Mouse (Mus musculus) forebrain, embryonic 14.5 days (tissue): Measurements from ENCODE around the gene Cmklr1. TPM values are rescaled to one million over a fixed set of nuclear protein-coding genes. Genes with fewer than 3 reads are reported as not detected.

Source experiments
- ATAC-seq: fragments of 200-750 bp; cut with Nextera tagmentation; 2 replicates; pipeline ENCODE4 v1.8.0; 2017; ENCODE audit warnings: mild to moderate bottlenecking, moderate library complexity
- DNase-seq: peaks from one replicate; pipeline ENCODE4 v3.0.0-alpha.2; 2015; ENCODE audit warnings: low spot score
- H3K27ac ChIP-seq: fragments of 300-500 bp; sonication (generic); 2 replicates; pipeline ENCODE4 v1.5.1; 2014; ENCODE audit warnings: low read depth, mild to moderate bottlenecking, control low read depth, low read length, moderate library complexity
- H3K27me3 ChIP-seq: fragments of 300-500 bp; sonication (generic); replicated peaks from 2 replicates; pipeline ENCODE4 v1.6.1; 2014; ENCODE audit warnings: low read length, control low read depth, mixed read lengths; ENCODE audit not compliant: control insufficient read depth, insufficient read depth
- H3K36me3 ChIP-seq: fragments of 300-500 bp; sonication (generic); 2 replicates; pipeline ENCODE4 v1.6.1; 2014; ENCODE audit warnings: low read length, control low read depth; ENCODE audit not compliant: control insufficient read depth, insufficient read depth
- H3K4me1 ChIP-seq: fragments of 300-500 bp; sonication (generic); 2 replicates; pipeline ENCODE4 v1.6.1; 2014; ENCODE audit warnings: antibody characterized with exemption, low read length, control low read depth; ENCODE audit not compliant: control insufficient read depth, insufficient read depth
- H3K4me2 ChIP-seq: fragments of 300-500 bp; sonication (generic); 2 replicates; pipeline ENCODE4 v1.6.1; 2014; ENCODE audit warnings: mild to moderate bottlenecking, control low read depth, low read length
- H3K4me3 ChIP-seq: fragments of 300-500 bp; sonication (generic); 2 replicates; pipeline ENCODE4 v1.5.1; 2014; ENCODE audit warnings: low read depth, low read length, control low read depth
- H3K9ac ChIP-seq: fragments of 300-500 bp; sonication (generic); 2 replicates; pipeline ENCODE4 v1.6.1; 2014; ENCODE audit warnings: mild to moderate bottlenecking, low read length, control low read depth, moderate library complexity
- H3K9me3 ChIP-seq: fragments of 300-500 bp; sonication (generic); replicated peaks from 2 replicates; pipeline ENCODE4 v1.6.1; 2016; ENCODE audit warnings: low read length, control low read depth, mixed read lengths; ENCODE audit not compliant: control insufficient read depth
- whole genome bisulfite sequencing: fragments of 180-500 bp; shearing (Covaris S2); extraction: QIAGEN DNeasy Blood & Tissue Kit; methylation state at CpG from one replicate; pipeline ENCODE4 v1.1.7; 2014; 5-methylcytosine and 5-hydroxymethylcytosine counted together
- polyA plus RNA-seq: library from polyadenylated mRNA; unstranded; fragments of >200 nt; fragmentation: Nextera tagmentation; extraction: Ambion mirVana; gene quantifications from 2 replicates; pipeline ENCODE4 v1.2.1, GENCODE M21; 2014

Cmklr1 gene
- polyA plus RNA-seq, 1 experiment from 2014 or later, result 1.6 TPM

GRCm38 (mm10) chr5:113580801-113581200, 69.4 kb downstream of the Cmklr1 start:
- Histone ChIP-seq H3K36me3 (no peaks in the 10 kb centered on the region), H3K4me2 (no peak overlapping the region), H3K9ac (no peak overlapping the region), H3K9me3 (no peaks in the 10 kb centered on the region), H3K4me1 (peaks cover 7% of the 10 kb centered on the region), H3K27me3 (no peaks in the 10 kb centered on the region), H3K4me3 (no peak overlapping the region), H3K27ac (no peak overlapping the region)
- WGBS, result 65% methylated on average over 9 of the region's 9 CpGs
- no peak for ATAC-seq
- no peak for DNase-seq

- Histone ChIP-seq H3K9ac (no peak overlapping the region), H3K4me2 (no peak overlapping the region), H3K9me3 (no peaks in the 10 kb centered on the region), H3K4me3 (no peak overlapping the region), H3K4me1 (peaks cover 7% of the 10 kb centered on the region), H3K27ac (no peak overlapping the region), H3K36me3 (no peaks in the 10 kb centered on the region), H3K27me3 (no peaks in the 10 kb centered on the region)
- 46% methylated on average over 8 of the region's 8 CpGs for WGBS
- DNase-seq (peak; percentile 56), ATAC-seq (peak; percentile 13; the same call in 1 of the 2 replicates)
Measured at GRCm38 (mm10) chr5:113580248-113580647, 70.0 kb downstream of the Cmklr1 start.

- Histone ChIP-seq H3K27ac (no peak overlapping the region), H3K9ac (no peak overlapping the region)
Measured at GRCm38 (mm10) chr5:113579128-113579527, 71.1 kb downstream of the Cmklr1 start.

GRCm38 (mm10) chr5:113578428-113578827, 71.8 kb downstream of the Cmklr1 start:
- ATAC-seq (peak; percentile 58; the same call in 1 of the 2 replicates), DNase-seq (peak; percentile 36)
- no peak overlapping the region for H3K4me2 ChIP-seq
- no peak overlapping the region for H3K4me3 ChIP-seq
- no peaks in the 10 kb centered on the region for H3K9me3 ChIP-seq
- H3K27ac ChIP-seq, result 0 out of 2 replicates have a peak overlapping the region, but pooled peaks have one; percentile 33
- 73% methylated on average over 6 of the region's 6 CpGs for WGBS
- no peak overlapping the region for H3K9ac ChIP-seq
- H3K4me1 ChIP-seq, result peaks cover 7% of the 10 kb centered on the region
- H3K27me3 ChIP-seq, result no peaks in the 10 kb centered on the region
- no peaks in the 10 kb centered on the region for H3K36me3 ChIP-seq

More at GRCm38 (mm10) chr5:113579128-113579527, 71.1 kb downstream of the Cmklr1 start:
- H3K4me1 ChIP-seq, result peaks cover 7% of the 10 kb centered on the region
- DNase-seq (no peak), ATAC-seq (no peak)
- no peaks in the 10 kb centered on the region for H3K36me3 ChIP-seq
- no peaks in the 10 kb centered on the region for H3K9me3 ChIP-seq
- H3K4me3 ChIP-seq, result no peak overlapping the region
- no peak overlapping the region for H3K4me2 ChIP-seq
- no peaks in the 10 kb centered on the region for H3K27me3 ChIP-seq
- 77% methylated on average over 4 of the region's 4 CpGs for WGBS

GRCm38 (mm10) chr5:113577555-113577954, 72.7 kb downstream of the Cmklr1 start:
- no peak overlapping the region for H3K27ac ChIP-seq
- no peak overlapping the region for H3K4me3 ChIP-seq
- no peak overlapping the region for H3K9ac ChIP-seq
- no peaks in the 10 kb centered on the region for H3K36me3 ChIP-seq
- 76% methylated on average over 7 of the region's 7 CpGs for WGBS
- peak overlapping the region; percentile 39 for H3K4me2 ChIP-seq
- no peaks in the 10 kb centered on the region for H3K27me3 ChIP-seq
- DNase-seq, result peak; percentile 66
- ATAC-seq, result peak; percentile 51; the same call in 1 of the 2 replicates
- H3K9me3 ChIP-seq, result no peaks in the 10 kb centered on the region
- peaks cover 7% of the 10 kb centered on the region for H3K4me1 ChIP-seq

GRCm38 (mm10) chr5:113570056-113570717, 80.0 kb downstream of the Cmklr1 start:
- H3K9ac ChIP-seq, result no peak overlapping the region
- no peaks in the 10 kb centered on the region for H3K9me3 ChIP-seq
- ATAC-seq, result no peak
- no peaks in the 10 kb centered on the region for H3K27me3 ChIP-seq
- no peaks in the 10 kb centered on the region for H3K4me1 ChIP-seq
- no peak overlapping the region for H3K27ac ChIP-seq
- no peak overlapping the region for H3K4me2 ChIP-seq
- no peak for DNase-seq
- 70% methylated on average over 7 of the region's 7 CpGs for WGBS
- H3K36me3 ChIP-seq, result no peaks in the 10 kb centered on the region
- no peak overlapping the region for H3K4me3 ChIP-seq

GRCm38 (mm10) chr5:113565858-113566257, 84.4 kb downstream of the Cmklr1 start:
- Histone ChIP-seq H3K27ac (no peak overlapping the region), H3K4me2 (no peak overlapping the region), H3K4me1 (no peaks in the 10 kb centered on the region), H3K4me3 (no peak overlapping the region), H3K27me3 (no peaks in the 10 kb centered on the region), H3K9ac (no peak overlapping the region), H3K9me3 (no peaks in the 10 kb centered on the region), H3K36me3 (no peaks in the 10 kb centered on the region)
- WGBS, result 77% methylated on average over 12 of the region's 12 CpGs
- DNase-seq (no peak), ATAC-seq (no peak)

GRCm38 (mm10) chr5:113565101-113565854, 84.9 kb downstream of the Cmklr1 start:
- WGBS, result 74% methylated on average over 10 of the region's 10 CpGs

GRCm38 (mm10) chr5:113564463-113564862, 85.8 kb downstream of the Cmklr1 start:
- Histone ChIP-seq H3K9ac (no peak overlapping the region), H3K4me2 (no peak overlapping the region), H3K27me3 (no peaks in the 10 kb centered on the region), H3K27ac (no peak overlapping the region), H3K36me3 (no peaks in the 10 kb centered on the region), H3K4me1 (no peaks in the 10 kb centered on the region), H3K9me3 (no peaks in the 10 kb centered on the region), H3K4me3 (no peak overlapping the region)
- ATAC-seq (no peak), DNase-seq (no peak)
- 29% methylated on average over 4 of the region's 4 CpGs for WGBS

More at GRCm38 (mm10) chr5:113565101-113565854, 84.9 kb downstream of the Cmklr1 start:
- Histone ChIP-seq H3K27me3 (no peaks in the 10 kb centered on the region), H3K27ac (no peak overlapping the region), H3K4me2 (no peak overlapping the region), H3K36me3 (no peaks in the 10 kb centered on the region), H3K4me3 (no peak overlapping the region), H3K4me1 (no peaks in the 10 kb centered on the region), H3K9ac (no peak overlapping the region), H3K9me3 (no peaks in the 10 kb centered on the region)
- ATAC-seq (no peak), DNase-seq (no peak)
